Mouse (Mus musculus) mouse embryonic stem cell (cell line): Measurements from ENCODE around the gene Lif.

Experiments used
- in situ Hi-C, 2 experiments: fragments of 300-500 bp; cut with MboI; formaldehyde crosslinking; loops; 1 replicate in 1 of 2; 3 replicates in 1 of 2; pipeline ENCODE4 v1.14.3; 2019 to 2020; ENCODE audit warnings: low sequenced_read_pairs in 2 of 2, low pct_unique_long_range_greater_than_20kb in 1 of 2, mixed read lengths in 1 of 2; ENCODE audit not compliant: unreplicated experiment in 1 of 2

The Lif gene

DNA sequence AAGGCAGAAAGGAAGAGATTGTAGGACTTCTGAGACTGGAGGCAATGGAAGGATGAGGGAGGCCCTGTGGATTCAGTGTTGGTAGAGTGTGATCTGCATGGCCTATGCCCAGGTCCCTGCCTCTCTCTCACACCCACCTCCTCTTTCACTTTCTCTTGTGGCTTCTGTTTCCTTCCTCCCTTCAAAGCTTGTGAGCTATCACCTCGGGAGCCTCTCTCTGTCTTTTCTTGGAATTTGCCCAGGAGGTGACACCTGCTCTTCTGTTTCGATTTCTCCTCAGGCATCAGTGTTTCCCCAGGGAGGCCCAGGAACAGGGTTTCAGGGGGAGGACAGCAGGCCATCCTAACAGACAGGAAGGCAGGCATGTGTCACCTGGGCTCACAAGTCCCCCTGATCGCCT lies 31.9 kb downstream of the Lif start:
- in situ Hi-C loops: no loop called here

DNA sequence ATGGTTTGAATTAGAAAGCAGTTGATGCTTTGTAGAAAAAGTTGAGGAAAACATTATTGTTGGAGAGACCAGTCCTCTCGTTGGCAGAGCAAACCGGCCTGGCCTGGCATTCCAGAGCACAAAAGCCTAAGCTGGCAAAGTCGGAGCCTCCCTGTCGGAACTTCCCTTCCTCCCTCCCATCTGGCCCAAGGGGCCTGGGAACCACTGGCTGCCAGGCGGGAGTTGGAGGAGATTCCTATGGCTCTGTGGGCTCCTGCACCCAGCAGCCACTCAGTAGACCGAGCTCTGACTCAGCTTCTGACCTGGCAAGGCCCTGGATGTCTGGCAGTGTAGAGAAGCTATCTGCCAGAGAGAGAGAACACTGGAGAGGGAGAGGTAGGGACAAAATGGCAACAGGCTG lies 34.3 kb downstream of the Lif start:
- in situ Hi-C loops: no loop called here

DNA sequence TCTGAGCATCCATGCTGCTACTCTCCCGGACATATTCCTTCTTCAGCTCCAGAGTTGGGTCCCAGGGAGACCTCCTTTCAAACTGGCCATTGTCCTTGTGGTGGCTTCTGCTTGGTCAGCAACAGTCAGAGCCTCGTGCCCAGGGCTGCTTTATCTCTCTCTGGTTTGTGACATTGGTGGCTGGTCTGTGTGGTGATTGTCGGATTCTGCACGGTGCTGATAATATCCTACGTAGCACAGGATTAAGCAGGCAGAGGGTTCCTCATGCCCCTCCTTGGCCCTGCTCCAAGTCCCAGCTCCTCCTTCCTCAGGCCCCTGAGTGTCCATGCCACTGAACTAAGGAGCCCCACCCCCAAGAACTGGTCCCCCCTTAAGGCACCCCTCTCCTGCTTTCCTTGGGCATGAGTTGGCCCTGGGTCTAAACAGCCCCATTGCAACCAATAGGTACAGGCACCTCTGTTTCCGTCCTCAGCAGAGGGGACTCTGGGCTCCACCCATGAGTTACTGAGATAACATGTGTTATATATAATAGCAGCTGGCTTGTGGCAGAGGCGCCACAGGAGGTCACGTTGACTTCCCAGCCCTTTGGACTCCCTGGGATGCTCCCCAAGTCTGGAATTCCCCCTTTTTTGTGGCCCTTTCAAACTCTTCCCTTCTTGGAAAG lies 35.0 kb downstream of the Lif start:
- in situ Hi-C loops: no loop called here

DNA sequence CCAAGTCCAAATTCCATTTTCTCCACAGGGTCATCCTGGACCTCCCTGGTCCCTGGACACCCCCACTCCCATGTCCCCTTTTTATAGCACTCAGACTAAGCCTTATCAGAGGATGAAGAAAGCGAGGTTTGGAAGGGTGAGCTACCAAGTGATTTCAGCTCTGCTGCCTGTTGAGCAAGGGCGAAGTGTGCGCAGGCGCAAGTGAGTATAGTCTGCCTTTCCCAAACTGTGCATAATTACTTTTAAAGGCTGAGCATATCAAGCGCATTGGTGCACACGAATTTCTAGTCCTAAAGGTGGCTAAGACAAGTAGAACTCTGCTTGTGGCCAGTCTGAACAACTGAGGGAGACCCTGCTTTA lies 35.5 kb downstream of the Lif start:
- in situ Hi-C loops: no loop called here

DNA sequence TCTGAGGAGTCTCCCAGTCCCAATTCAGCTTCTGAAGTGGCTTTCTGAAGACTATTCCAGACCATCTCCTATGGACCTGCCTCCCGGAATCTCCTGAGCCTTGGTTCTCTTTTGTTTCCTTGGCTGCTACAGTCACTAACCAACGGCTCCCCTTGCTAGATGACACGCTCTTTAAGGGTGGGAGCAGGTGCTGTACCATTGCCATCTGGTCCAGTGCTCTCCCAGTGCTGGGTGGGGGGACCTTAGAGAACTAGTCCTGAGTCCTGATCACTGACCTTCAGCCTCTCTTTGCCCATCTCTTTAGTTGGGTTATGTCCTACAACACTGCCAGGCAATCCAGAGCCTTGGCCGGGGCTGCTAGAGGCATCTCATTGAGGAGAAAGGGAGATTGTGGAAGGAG lies 36.1 kb downstream of the Lif start:
- in situ Hi-C loops: no loop called here

DNA sequence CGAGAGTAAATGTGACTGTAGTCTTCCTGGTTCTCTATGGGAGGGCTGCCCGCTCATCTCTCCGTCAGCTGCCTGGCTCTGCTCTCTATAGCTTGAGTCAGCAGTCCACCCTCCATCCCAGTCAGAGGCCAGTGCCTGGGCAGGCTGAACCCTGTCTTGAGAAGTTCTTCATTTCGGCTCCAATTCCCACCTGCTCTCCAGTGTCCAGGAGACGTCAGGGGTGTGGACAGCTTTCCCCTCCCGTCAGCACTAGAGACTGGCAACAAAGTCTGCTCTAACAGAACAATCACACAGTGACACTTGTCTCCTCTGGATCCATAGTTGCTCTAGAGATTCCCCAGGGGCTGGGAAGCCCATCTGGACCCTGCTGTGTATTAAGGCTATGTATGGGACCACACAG lies 36.7 kb downstream of the Lif start:
- in situ Hi-C loops: no loop called here

DNA sequence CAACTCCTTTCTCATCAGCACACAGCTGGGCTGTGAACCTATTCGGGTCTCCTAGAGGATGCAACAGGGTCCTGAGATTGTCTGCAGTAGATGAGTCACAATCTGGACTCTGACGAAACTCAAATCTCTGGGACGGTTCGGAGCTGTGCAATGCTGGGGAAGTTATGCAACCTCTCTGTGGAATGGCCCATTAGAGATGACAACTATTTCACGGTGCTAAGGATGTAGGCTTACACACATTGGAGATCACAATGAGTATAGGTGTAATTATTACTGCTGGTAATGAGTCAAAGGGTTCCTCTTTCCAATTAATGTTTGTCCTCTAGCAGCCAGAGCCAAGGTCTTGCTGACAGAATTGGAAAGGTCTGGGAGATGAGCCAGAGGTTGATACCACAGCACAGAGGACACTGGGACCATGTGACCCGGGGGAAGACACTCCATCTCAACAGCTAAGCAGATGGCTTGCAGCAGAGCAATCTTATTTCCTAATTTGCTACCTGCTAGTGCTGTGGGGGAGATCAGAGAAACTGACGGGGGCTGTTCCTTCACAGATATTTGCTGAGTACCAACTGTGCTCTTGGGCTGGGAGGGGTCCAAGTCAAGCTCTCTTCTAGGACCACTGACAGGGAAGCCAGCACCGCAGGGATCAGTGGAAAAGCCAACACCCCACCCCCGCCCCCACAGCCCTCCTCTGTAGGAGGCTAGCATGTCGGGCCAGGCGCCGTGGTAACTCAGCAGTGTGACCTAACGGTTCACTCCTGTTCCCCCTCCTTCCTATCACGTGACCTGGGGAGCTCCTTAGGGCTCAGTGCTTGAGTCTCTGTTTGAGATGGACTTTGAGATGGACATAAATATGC lies 37.4 kb downstream of the Lif start:
- in situ Hi-C loops: no loop called here

DNA sequence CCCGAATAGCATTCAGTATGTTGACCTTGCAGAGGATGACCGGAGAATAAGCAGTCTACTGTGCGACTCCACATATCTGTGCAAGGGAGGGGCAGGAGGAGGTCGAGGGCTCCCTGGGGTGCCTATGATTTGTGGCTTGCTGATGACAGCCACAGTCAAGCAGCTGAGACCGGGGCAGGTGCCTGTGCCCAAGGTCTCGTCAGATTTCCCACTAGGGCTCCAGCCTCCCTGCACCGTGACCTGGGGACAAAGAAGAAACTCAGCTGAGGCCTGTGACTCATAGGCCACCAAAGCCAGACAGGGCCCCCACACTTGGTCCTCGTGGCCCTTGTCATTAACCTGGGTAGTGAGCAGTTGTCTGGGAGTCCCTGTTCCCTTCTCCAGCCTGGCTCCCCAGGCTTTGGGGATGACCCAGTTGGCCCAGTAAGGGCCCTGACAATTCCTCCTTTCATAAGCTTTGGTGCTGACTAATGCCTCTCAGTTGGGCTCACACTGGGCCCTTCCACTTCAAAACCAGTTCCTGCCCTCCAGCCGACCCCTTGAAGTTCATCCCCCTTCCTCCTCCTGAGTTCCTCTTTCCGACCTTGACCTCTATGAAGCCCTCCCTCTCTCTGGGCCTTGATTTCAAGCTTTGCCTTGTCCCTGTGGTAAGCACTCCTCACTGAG lies 39.4 kb downstream of the Lif start:
- in situ Hi-C loops: no loop called here

DNA sequence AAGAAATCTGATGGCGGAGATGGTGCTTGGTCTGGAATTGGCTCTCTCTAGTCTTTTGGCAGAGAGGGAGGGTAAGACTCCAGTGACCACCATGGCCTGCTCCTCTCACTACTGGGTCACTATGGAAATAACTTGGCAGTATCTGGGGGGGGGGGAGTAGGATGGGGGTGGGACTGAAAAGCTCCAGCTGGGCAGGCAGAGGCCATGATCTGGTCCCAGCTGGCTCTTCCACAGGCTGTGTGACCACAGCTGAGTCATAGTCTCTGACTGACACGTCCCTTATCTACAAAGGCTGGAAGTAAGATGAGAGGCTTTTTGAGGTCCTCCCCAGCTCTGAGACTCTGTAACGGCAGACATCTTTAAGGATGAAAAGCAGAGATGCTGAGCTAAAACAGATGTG lies 40.4 kb downstream of the Lif start:
- in situ Hi-C loops: no loop called here

DNA sequence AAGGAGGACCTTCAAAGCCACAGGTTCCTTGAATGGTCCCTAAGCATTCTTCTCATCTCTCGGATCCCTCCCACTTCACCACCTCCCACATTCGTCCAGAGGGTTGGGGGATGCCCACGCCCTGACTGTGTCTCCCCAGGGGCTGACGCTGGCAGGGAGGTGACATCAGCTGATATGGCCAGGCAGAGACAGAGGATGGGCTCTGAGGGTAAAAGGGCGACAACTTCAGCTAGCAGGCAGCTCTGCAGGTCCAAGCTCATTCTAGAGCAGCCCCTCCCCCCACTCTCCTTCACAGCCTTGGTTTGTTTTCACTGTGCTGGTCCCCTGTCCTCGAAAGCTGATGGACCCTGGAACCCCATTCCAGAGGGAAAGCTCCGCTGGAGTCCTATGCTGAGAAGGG lies 41.3 kb downstream of the Lif start:
- in situ Hi-C loops: no loop called here

DNA sequence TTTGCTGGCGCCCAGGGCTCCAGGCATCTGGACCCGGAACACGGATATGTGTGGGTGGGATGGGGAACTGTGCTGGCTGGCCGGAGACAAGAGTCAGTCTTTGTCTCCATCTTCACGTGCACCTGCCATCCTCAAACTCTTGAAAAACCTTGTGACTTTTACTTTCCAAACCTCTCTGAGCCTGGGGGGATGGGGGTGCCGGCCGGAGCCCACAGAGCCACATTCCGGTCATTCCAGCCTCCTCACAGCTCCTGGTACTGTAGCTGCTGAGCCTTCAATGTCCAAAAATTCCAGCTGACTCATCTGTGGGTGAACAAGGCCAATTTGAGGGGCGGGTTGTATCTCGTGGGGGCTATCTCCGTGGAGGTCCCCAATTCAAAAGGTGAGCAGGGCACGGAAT lies 41.8 kb downstream of the Lif start:
- in situ Hi-C loops: no loop called here

DNA sequence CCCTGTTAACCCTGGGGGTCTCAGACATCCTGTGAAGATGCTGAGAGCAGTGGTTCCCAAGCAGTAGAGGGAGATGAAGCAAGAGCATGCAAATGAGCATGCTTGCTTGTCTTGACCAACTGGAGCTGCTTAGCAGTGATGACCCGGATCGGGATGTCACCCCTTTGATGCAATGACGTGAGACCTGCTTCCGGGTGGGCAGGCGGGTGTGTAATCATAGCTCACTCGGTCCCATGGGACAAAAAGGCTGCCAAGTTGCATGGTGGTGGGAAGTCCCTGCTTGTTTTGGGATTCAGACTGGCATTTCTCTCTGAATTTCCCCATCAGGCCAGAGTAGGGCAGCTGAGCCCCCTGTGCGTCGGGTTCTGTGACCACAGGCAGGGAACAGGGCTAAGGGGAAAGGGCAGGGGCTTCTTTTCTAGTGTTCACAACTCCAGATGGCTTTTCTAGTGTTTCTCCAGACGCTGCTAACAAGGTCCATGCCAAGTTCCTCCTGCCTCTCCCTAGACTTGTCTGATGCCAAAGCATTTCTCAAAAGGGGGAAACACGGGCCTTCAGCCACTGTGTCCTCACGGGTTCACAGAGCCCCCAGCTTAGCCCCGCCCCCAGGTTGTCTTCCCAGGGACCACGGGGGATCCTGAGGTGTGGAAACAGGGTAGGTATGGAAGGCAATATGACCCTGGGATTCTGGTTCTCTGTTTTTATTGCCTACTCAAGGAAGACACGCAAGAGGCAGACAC lies 42.5 kb downstream of the Lif start:
- in situ Hi-C loops: no loop called here

DNA sequence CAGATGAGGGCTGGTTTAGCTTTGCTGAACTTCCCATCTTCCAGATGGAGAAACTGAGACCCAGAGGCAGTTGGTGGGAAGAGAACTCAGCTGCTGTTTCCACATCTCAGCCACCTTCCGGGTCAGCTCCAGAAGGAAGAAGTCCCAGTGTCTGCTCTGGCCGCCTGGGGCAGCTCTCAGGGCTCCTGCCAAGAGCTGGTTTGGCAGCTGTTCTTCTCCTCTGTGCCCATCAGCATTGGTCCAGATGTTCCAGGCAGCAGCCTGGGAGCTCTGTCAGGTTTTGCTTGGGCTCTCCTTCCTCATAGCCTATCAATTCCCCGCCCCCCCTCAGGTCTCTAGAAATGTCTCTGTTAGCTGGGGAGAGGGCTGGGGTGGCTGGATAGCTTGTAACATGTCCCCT lies 43.3 kb downstream of the Lif start:
- in situ Hi-C loops: no loop called here

DNA sequence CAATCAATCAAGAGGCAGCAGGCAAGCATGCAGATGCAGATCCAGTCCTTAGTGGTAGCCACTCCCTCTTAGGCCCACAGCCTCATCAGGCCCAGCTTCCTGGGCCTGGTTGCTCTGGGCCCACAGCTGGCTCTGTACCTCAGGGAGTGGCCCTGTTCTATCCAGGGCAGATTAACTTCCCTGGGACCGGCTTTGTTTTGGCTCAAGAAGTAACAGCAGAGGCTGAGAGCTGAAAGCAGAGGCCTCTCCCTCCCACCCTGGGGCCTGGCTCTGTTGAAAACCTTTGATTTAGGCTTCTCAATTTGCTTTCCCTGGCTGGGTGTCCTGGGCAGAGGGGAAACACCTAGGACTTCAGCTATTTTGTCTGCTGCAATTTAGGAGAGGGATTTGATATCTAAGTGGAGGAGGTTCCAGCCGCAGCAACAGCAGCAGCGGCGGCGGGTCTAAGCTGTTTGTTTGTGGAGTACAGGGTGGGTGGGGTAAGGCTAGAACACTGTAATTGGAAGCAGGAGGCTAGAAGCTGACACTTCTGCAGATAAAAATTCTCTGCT lies 45.1 kb downstream of the Lif start:
- in situ Hi-C loops: no loop called here

DNA sequence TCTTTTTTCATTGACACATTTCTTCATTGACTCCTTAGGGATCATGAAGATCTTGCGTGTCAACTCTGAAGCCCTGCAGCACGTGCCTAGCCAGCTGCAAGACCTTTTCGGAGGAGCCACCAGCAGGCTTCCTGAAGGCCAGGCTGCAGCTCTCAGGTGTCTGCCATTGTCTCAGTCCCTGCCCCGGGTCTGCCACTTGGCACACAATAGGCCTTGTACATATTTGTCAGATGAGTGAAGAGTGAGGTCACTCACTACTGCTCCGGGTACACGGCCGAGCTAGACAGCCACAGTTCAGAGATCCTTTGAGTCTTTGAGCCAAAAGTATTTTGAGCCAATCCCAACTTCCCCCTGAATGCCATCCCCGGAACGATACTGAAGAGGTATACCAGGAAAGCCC lies 45.7 kb downstream of the Lif start:
- in situ Hi-C loops: no loop called here

DNA sequence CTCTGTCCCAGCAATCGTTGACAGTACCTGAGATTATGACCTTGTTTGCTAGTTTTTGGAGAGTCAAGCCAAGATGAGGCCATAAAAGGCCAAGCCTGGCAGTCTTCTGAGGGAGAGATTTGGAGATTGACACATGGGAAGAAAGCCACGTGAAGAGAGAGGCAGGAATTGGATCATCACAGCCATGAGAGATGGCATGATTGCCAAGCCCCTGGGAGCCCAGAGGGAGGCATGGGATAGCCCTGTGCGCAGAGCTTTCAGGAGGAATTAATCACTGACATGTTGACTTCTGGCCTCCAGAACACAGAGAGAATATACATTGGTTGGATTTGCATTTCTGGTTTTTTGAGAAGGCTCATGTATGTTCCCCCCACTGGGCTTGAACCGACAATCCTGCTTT lies 46.8 kb downstream of the Lif start:
- in situ Hi-C loops: no loop called here

DNA sequence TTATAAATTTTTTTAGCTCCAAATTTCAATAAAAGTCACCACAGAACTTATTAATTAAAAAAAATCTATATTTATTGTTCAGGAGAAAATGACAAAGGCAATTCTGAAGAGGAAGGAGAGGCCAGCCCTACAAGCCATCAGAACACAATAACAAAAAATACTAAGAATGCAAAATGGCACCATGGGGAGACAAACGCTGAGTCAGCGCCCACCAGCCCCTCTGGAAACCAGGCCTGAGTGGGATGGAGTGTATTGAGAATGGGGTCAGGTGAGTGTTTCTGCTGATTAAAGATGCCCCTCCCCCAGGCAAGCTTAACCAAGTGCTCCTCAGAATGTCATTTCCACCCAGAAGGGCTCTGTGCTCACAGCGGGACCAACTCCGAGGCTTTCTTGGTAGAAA lies 47.7 kb downstream of the Lif start:
- in situ Hi-C loops: no loop called here

DNA sequence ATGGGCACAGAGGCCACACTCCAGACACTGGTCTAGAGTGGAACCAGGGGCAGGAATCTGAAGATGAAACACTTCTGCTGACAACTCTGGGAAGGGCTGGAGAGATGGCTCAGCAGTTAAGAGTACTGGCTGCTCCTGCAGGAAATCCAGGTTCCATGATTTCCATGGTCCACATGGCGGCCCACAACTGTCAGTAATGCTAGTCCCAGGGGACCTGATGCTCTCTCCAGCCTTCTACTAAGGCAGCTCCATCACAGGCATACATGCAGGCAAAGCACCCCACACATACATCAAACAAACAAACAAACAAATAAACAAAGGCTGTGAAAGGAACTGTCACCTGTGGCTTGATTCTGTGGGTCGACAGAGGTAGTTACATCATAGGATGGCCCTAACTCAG lies 48.7 kb downstream of the Lif start:
- in situ Hi-C loops: no loop called here

DNA sequence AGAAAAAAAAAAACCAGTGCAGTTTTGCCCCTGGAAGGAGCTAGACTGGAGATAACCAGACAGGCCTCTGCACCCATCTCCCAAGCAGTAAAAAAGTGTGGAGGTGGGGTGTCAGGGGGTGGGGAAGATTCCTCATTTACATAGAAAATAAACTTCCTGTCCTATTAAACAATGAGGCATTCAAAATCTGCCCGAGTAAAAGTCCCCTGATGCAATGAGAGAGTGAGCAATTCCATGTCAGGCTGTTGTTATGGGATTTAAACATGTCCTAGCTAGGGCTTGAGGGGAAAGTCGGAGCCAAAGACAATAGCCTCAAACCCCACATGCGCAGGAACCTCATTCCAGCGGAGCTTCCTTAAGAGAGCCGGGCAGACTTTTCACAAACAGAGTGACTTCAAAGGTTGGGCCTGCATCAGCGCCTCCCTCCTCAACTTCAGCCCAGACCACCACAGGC lies 50.7 kb downstream of the Lif start:
- in situ Hi-C loops: no loop called here
